Mouse (Mus musculus): ENCODE data around the gene Cab39.

DNA sequence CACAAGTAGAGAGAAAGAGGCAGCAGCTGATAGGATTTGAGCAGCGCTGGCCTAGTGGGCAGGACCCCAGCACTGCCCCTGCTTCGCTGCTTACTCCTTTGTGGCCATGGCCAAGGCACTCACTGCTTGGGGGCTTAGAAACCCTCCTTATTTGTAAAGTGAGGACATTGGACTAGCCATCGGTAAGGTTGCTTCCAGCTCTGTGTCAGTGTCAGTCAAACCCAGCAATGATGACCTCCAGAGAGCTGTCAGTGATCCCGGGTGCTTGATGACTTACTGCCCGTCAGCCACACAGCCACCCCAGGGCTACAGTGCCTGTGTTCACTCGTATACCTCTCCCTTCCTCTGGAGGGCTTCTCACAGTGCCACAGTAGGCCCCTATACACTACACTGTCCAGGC lies 51.7 kb downstream of the Cab39 start:
- TF ChIP-seq CTCF (IDR thresholded peaks at IDR 0.05; ENCODE audit: low read depth) (no peak), EP300 (IDR thresholded peaks at IDR 0.05; ENCODE audit: low read depth) (no peak)

Measured in liver, postnatal 0 days (tissue).